Mouse (Mus musculus): ENCODE data around the gene Cox16.
"Not testable (repeated sequence)": the region's sequence is repeated elsewhere in the genome, so short reads cannot be mapped to it uniquely, and the experiment has no call there.

Gene Cox16

GRCm38 (mm10) chr12:81484727-81485191 lies at the start of gene Cox16:
Gene Cox16, minus strand, starts transcription at chr12:81485127.
- peak; percentile 88 for DNase-seq (ENCODE audit: low spot score)

- no peak for DNase-seq (ENCODE audit: low spot score)
Observed at GRCm38 (mm10) chr12:81533029-81533419, 48.1 kb upstream of the Cox16 start.

- peak; percentile 86 for DNase-seq (ENCODE audit: low spot score)
Observed at GRCm38 (mm10) chr12:81532316-81533028, 47.5 kb upstream of the Cox16 start, which contains the start of the genes Gm20498 and Synj2bp. Gene Gm20498, minus strand, starts transcription at chr12:81532905. Gene Synj2bp, minus strand, starts transcription at chr12:81532911.

- DNase-seq (ENCODE audit: low spot score) = not testable (repeated sequence)
Observed at GRCm38 (mm10) chr12:81530587-81530986, 45.7 kb upstream of the Cox16 start.

- DNase-seq (ENCODE audit: low spot score) = not testable (repeated sequence)
Observed at GRCm38 (mm10) chr12:81496906-81497305, 12.0 kb upstream of the Cox16 start.

- no peak for DNase-seq (ENCODE audit: low spot score)
Observed at GRCm38 (mm10) chr12:81490491-81490890, 5.6 kb upstream of the Cox16 start.

- DNase-seq (ENCODE audit: low spot score) = no peak
Observed at GRCm38 (mm10) chr12:81485311-81485710, 384 bp upstream of the Cox16 start.

- DNase-seq (ENCODE audit: low spot score) = no peak
Observed at GRCm38 (mm10) chr12:81484212-81484611, 715 bp downstream of the Cox16 start.

GRCm38 (mm10) chr12:81483656-81484055 lies 1.3 kb downstream of the Cox16 start:
- no peak for DNase-seq (ENCODE audit: low spot score)

GRCm38 (mm10) chr12:81459051-81459450 lies 25.9 kb downstream of the Cox16 start:
- not testable (repeated sequence) for DNase-seq (ENCODE audit: low spot score)

GRCm38 (mm10) chr12:81438985-81439384 lies 45.9 kb downstream of the Cox16 start:
- not testable (repeated sequence) for DNase-seq (ENCODE audit: low spot score)

- not testable (repeated sequence) for DNase-seq (ENCODE audit: low spot score)
Observed at GRCm38 (mm10) chr12:81434778-81435177, 50.1 kb downstream of the Cox16 start.

- DNase-seq (ENCODE audit: low spot score) = no peak
Observed at GRCm38 (mm10) chr12:81421846-81422245, 63.1 kb downstream of the Cox16 start, which contains the start of gene Adam4. Gene Adam4, minus strand, starts transcription at chr12:81421946.

- no peak for DNase-seq (ENCODE audit: low spot score)
Observed at GRCm38 (mm10) chr12:81413211-81413610, 71.7 kb downstream of the Cox16 start.

- no peak for DNase-seq (ENCODE audit: low spot score)
Observed at GRCm38 (mm10) chr12:81408966-81409365, 76.0 kb downstream of the Cox16 start.

GRCm38 (mm10) chr12:81402187-81402586 lies 82.7 kb downstream of the Cox16 start:
- peak; percentile 78 for DNase-seq (ENCODE audit: low spot score)

- not testable (repeated sequence) for DNase-seq (ENCODE audit: low spot score)
Observed at GRCm38 (mm10) chr12:81379364-81379763, 105.6 kb downstream of the Cox16 start, which contains the start of gene Gm4787. Gene Gm4787, minus strand, starts transcription at chr12:81379464.

GRCm38 (mm10) chr12:81333841-81334240 lies 151.1 kb downstream of the Cox16 start:
- no peak for DNase-seq (ENCODE audit: low spot score)

- peak; percentile 59 for DNase-seq (ENCODE audit: low spot score)
Observed at GRCm38 (mm10) chr12:81332875-81333421, 152.0 kb downstream of the Cox16 start, which contains the start of gene Slc8a3. Gene Slc8a3, minus strand, starts transcription at chr12:81333180.

GRCm38 (mm10) chr12:81331937-81332874 lies 152.7 kb downstream of the Cox16 start:
- DNase-seq (ENCODE audit: low spot score) = peak; percentile 65

GRCm38 (mm10) chr12:81331046-81331638 lies 153.8 kb downstream of the Cox16 start:
- DNase-seq (ENCODE audit: low spot score) = no peak

GRCm38 (mm10) chr12:81324991-81325390 lies 159.9 kb downstream of the Cox16 start:
- DNase-seq (ENCODE audit: low spot score) = no peak
